Mouse (Mus musculus) neural tube, embryonic 13.5 days (tissue): Measurements from ENCODE around the gene Mcm2. TPM values are rescaled to one million over a fixed set of nuclear protein-coding genes. Genes with fewer than 3 reads are reported as not detected.
A peak's percentile ranks its signal among the peaks of the same experiment; 100 is the strongest.

ENCODE experiments used
- ATAC-seq: fragments of 200-750 bp; cut with Nextera tagmentation; 2 replicates; pipeline ENCODE4 v1.8.0; 2017; ENCODE audit warnings: low read depth, mild to moderate bottlenecking, moderate TSS enrichment, moderate library complexity
- H3K27ac ChIP-seq: fragments of 300-500 bp; sonication (generic); replicated peaks from 2 replicates; pipeline ENCODE4 v1.5.1; 2015; ENCODE audit warnings: moderate library complexity, mild to moderate bottlenecking, inconsistent platforms
- H3K27me3 ChIP-seq: fragments of 300-500 bp; sonication (generic); 2 replicates; pipeline ENCODE4 v1.6.1; 2015; ENCODE audit warnings: mild to moderate bottlenecking, inconsistent platforms
- H3K36me3 ChIP-seq: fragments of 300-500 bp; sonication (generic); 2 replicates; pipeline ENCODE4 v1.6.1; 2015; ENCODE audit warnings: mild to moderate bottlenecking, inconsistent platforms
- H3K4me1 ChIP-seq: fragments of 300-500 bp; sonication (generic); replicated peaks from 2 replicates; pipeline ENCODE4 v1.6.1; 2015; ENCODE audit warnings: inconsistent platforms
- H3K4me2 ChIP-seq: fragments of 300-500 bp; sonication (generic); 2 replicates; pipeline ENCODE4 v1.6.1; 2015; ENCODE audit warnings: inconsistent platforms, mild to moderate bottlenecking, moderate library complexity
- H3K4me3 ChIP-seq: fragments of 300-500 bp; sonication (generic); 2 replicates; pipeline ENCODE4 v1.5.1; 2015; ENCODE audit warnings: mild to moderate bottlenecking, inconsistent platforms
- H3K9ac ChIP-seq: fragments of 300-500 bp; sonication (generic); 2 replicates; pipeline ENCODE4 v1.6.1; 2015; ENCODE audit warnings: moderate library complexity, mild to moderate bottlenecking, inconsistent platforms
- H3K9me3 ChIP-seq: fragments of 300-500 bp; sonication (generic); 2 replicates; pipeline ENCODE4 v1.6.1; 2016; ENCODE audit warnings: inconsistent platforms
- WGBS: fragments of 180-500 bp; shearing (Covaris S2); methylation state at CpG from one replicate; pipeline ENCODE4 v1.1.7; 2015; 5-methylcytosine and 5-hydroxymethylcytosine counted together
- polyA plus RNA-seq: library from polyadenylated mRNA; unstranded; fragments of >200 nt; fragmentation: Nextera tagmentation; extraction: Ambion mirVana; gene quantifications from 2 replicates; pipeline ENCODE4 v1.2.1, GENCODE M21; 2015

Mcm2 gene
- polyA plus RNA-seq, 1 experiment from 2014 or later, result 33.5 TPM

DNA sequence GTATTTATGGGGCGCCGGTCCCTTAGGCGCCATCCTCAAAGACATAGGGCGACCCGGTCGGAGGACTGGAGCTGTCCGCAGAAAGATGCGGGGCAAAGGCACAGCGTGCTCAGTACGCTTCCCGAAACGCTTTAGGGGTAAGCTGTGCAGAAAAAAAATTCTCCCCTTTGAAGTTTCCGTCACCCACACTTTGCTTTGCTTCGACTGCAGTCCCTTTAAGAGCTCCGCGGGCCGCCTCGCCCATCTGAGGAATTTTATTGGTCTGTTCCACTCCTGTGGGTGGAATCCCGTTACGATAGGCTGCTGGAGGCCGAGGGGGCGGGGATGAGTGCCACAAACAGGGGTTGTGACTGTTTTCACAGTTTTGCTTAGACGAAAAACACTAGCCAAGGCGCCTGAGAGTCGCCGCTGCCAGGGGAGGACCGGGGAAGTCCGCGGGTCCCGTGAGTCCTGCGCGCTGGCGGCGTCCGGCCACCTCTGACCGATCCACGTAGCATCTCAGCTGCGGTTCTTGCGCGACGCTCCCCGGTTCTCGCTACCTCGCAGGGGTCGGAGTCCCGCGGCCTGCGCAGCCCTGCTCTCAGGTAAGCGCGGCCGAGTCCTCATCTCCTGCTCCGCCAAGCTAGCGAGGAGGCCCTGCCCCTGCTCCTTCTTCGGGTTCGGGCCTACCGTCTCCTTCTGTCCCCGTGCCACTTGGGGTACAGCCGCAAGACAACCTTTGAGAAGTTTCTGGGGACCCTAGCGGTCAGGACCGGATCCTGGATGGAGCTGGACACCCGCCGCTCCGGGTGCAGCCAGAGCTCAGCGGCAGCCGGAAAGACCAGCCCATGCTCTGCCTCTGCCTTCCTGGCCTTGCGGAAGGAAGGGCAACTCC, 3.6 kb upstream of the Mcm2 start, which contains the start of gene Tpra1:
TSS of gene Tpra1 (plus strand) at position 305 of the 874 bp plus-strand sequence.
- peak; percentile 90 for ATAC-seq
- WGBS, result under 1% methylated on average over 66 of the region's 66 CpGs

DNA sequence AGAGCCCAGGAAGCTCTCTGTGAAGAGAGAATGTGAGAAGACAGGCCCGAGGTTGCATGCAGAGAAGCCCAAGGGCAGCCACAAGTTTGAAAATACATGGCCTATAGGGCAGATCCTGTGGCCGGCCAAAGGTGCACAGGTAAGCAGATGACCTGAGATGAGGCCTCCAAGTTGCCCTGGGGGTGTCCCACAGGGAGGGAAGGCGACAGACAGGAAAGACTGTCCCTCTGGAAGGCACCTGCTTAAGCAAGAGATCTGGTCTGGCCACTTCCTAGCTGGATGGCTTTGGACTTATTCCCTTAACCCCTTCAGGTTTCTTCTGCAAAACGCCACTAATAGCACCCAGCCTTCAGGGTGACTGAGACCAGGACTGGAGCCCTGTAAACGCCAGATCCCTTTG, 2.9 kb upstream of the Mcm2 start:
- Histone ChIP-seq H3K36me3 (no peaks in the 10 kb centered on the region), H3K4me2 (peak overlapping the region; percentile 99), H3K27ac (peak overlapping the region; percentile 89), H3K4me1 (peaks cover 54% of the 10 kb centered on the region), H3K27me3 (no peaks in the 10 kb centered on the region), H3K9me3 (no peaks in the 10 kb centered on the region), H3K9ac (peak overlapping the region; percentile 88), H3K4me3 (peak overlapping the region; percentile 76)
- 8% methylated on average over 5 of the region's 5 CpGs for WGBS
- ATAC-seq, result peak; percentile 1; the same call in 1 of the 2 replicates

More for the DNA sequence above, 3.6 kb upstream of the Mcm2 start, which contains the start of gene Tpra1:
- H3K4me1 ChIP-seq, result peaks cover 54% of the 10 kb centered on the region
- no peaks in the 10 kb centered on the region for H3K27me3 ChIP-seq
- H3K4me2 ChIP-seq, result peak within 1 kb of the TSS; percentile 99
- H3K9me3 ChIP-seq, result no peaks in the 10 kb centered on the region
- peak within 1 kb of the TSS; percentile 89 for H3K27ac ChIP-seq
- peak within 1 kb of the TSS; percentile 88 for H3K9ac ChIP-seq
- no peaks in the 10 kb centered on the region for H3K36me3 ChIP-seq
- H3K4me3 ChIP-seq, result peak within 1 kb of the TSS; percentile 76

DNA sequence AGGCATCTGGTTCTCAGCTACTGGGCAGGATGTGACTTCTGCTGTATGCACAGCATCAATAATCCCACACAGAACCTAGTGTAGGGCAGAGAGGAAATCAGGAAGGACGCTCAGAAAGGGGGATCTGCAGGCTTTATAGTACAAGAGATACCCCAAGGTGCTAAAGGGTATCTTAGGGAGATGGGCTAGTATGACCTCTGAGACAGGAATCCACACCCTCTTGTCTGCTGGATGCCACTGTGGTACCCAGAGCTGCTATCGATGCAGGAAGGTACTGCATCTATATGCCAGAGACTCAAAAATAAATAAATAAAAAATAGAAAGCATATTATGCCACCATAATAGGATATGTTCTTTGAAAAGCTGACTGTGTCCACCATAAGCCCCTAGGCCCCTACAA, 1.0 kb upstream of the Mcm2 start:
- Histone ChIP-seq H3K4me2 (no peak overlapping the region), H3K9ac (no peak overlapping the region), H3K4me1 (peaks cover 53% of the 10 kb centered on the region), H3K4me3 (no peak overlapping the region), H3K9me3 (no peaks in the 10 kb centered on the region), H3K36me3 (peaks cover 3% of the 10 kb centered on the region; the same call in 1 of the 2 replicates), H3K27me3 (no peaks in the 10 kb centered on the region), H3K27ac (no peak overlapping the region)
- 96% methylated on average over 2 of the region's 2 CpGs for WGBS
- ATAC-seq, result no peak

DNA sequence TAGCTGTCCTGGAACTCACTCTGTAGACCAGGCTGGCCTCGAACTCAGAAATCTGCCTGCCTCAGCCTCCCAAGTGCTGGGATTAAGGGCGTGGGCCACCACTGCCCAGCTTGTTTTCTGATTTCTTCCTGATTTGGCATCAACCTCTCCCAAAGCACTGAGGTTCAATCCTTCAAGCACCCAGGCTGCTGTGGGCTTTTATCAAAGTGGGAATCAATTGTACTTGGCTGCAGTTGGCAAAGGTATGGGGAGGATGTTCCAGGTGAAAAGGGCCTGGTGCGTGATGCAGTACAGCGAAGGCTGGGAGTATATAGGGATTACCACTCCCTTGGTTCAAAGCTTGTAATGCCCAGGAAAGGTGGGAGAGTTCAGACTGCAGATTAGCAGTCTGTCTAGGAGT, 506 bp upstream of the Mcm2 start:
- no peak for ATAC-seq
- H3K4me3 ChIP-seq, result peak overlapping the region; percentile 49; the same call in 1 of the 2 replicates
- 66% methylated on average over 4 of the region's 4 CpGs for WGBS
- no peak overlapping the region for H3K27ac ChIP-seq
- no peaks in the 10 kb centered on the region for H3K9me3 ChIP-seq
- H3K4me1 ChIP-seq, result peaks cover 49% of the 10 kb centered on the region
- H3K36me3 ChIP-seq, result peaks cover 7% of the 10 kb centered on the region; the same call in 1 of the 2 replicates
- H3K27me3 ChIP-seq, result no peaks in the 10 kb centered on the region
- H3K4me2 ChIP-seq, result peak overlapping the region; percentile 65
- H3K9ac ChIP-seq, result 0 out of 2 replicates have a peak overlapping the region, but pooled peaks have one; percentile 50

DNA sequence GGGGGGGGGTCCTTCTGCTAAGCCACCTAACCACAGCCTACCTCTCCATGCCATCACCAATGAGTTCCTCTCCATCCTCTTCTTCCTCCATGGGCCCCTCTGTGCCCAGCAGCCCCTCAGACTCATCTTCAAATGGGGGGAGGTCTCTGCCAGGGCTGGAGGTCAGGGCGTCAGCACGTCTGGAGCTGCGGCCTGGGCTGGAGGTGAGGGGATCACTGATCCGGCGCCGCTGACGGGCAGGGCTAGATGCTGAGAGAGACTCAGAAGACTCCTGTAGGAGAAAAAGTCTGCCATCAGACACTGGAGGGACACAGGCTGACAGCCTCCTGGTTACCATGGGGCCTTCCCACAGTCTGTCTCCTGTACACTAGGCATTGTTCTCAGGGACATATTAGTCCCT, 1.3 kb downstream of the Mcm2 start:
- Histone ChIP-seq H3K4me3 (peak overlapping the region; percentile 17), H3K9ac (peak overlapping the region; percentile 57)
- no peak for ATAC-seq

DNA sequence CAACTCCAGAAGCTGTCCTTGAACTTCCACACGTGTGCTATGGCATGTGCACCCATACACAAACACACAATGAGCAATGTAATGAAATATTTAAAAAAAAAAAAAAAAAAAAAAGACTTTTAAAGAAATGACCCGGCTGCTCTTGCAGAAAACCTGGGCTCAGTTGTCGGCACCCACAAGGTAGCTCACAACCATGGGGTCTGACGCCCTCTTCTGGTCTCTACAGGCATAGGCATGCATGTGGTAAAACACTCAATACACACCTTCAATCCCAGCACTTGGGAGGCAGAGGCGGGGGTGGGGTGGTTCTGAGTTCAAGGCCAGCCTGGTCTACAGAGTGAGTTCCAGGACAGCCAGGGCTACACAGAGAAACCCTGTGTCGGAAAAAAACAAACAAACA, 2.6 kb downstream of the Mcm2 start:
- H3K4me3 ChIP-seq, result no peak overlapping the region
- H3K27ac ChIP-seq, result no peak overlapping the region
- no peak overlapping the region for H3K4me2 ChIP-seq
- no peak for ATAC-seq
- H3K9ac ChIP-seq, result no peak overlapping the region
- no peaks in the 10 kb centered on the region for H3K27me3 ChIP-seq
- peaks cover 27% of the 10 kb centered on the region for H3K36me3 ChIP-seq
- 89% methylated on average over 6 of the region's 6 CpGs for WGBS
- H3K4me1 ChIP-seq, result peaks cover 25% of the 10 kb centered on the region
- no peaks in the 10 kb centered on the region for H3K9me3 ChIP-seq

More for the DNA sequence above, 1.3 kb downstream of the Mcm2 start:
- Histone ChIP-seq H3K4me1 (peaks cover 34% of the 10 kb centered on the region), H3K27me3 (no peaks in the 10 kb centered on the region), H3K4me2 (peak overlapping the region; percentile 65), H3K27ac (no peak overlapping the region), H3K36me3 (peaks cover 16% of the 10 kb centered on the region), H3K9me3 (no peaks in the 10 kb centered on the region)
- WGBS, result 77% methylated on average over 7 of the region's 7 CpGs

DNA sequence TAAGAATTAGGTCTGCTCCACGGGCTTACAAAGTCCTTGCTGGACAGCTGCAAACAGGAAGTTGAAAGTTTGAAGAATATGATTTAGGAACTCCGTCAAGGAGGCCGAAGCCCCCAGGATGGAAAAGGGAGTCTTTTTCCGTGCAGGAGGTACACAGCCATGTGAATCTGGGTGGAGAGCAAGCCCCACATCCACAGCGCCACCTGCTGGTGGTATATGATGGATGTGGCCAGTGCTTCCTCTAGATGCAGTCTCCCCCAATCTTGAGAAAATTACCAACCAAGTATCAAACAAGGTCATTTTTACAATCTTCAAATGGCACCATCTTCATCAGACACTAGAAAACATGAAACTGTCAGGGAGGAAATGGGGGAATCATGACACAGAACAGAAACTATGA, 5.0 kb downstream of the Mcm2 start:
- Histone ChIP-seq H3K4me2 (no peak overlapping the region), H3K27ac (no peak overlapping the region), H3K36me3 (peaks cover 50% of the 10 kb centered on the region), H3K9me3 (no peaks in the 10 kb centered on the region), H3K4me1 (peaks cover 18% of the 10 kb centered on the region), H3K9ac (no peak overlapping the region), H3K4me3 (no peak overlapping the region), H3K27me3 (no peaks in the 10 kb centered on the region)
- 62% methylated on average over 5 of the region's 5 CpGs for WGBS
- no peak for ATAC-seq

DNA sequence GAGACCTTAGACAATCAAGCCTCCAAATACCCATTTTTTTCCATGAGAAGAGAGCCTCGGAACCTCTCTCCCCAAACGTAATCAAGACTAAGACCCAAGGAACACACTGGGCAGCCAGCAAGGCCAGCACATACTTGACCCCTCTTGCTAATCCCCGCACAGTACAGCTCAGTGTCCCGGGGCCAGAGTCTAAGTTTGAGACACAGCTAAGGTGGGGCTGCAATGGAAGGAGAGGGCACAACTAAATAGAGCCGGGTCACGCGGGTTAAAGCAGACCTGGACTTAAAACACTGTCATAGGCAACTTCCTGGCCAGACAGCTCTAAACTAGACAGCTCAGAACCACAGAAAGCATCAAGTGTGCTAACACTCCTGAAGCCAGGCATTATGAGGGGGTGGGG, 7.7 kb downstream of the Mcm2 start:
- Histone ChIP-seq H3K27me3 (no peaks in the 10 kb centered on the region), H3K36me3 (peaks cover 71% of the 10 kb centered on the region), H3K4me1 (peaks cover 12% of the 10 kb centered on the region), H3K27ac (no peak overlapping the region), H3K4me3 (no peak overlapping the region), H3K4me2 (no peak overlapping the region), H3K9me3 (no peaks in the 10 kb centered on the region), H3K9ac (no peak overlapping the region)
- ATAC-seq, result no peak
- 93% methylated on average over 7 of the region's 7 CpGs for WGBS

DNA sequence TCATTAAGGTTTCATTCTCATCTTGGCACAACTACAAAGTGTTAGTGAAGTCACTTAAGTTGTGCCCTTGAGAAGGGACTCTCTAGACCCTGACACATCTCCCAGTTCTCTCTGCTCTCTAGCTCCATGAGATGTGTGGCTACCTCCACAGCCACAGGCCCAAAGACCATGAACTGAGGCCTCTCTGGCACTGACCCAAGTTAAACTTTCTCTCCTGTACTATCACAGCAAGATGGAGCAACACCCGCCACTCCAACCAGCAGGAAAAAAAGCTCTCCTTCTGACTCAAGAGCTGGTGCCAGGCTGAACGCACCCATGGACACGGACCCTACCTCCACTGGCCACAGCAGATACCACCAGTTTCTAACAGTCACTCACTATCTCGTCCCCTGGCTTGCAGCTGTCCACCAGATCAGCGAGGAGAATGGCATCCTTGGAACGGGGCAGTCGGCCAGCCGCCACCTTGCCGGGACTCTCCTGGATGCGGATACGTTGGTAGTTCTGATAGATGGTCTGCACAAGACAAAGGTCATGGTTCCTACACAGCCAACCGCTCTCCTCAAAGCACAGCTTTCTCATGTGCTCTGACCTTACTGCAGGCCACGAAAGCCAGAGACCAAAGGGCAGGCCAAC, 9.1 kb downstream of the Mcm2 start:
- no peaks in the 10 kb centered on the region for H3K9me3 ChIP-seq
- ATAC-seq, result no peak
- H3K9ac ChIP-seq, result no peak overlapping the region
- WGBS, result 92% methylated on average over 13 of the region's 13 CpGs
- peaks cover 12% of the 10 kb centered on the region for H3K4me1 ChIP-seq
- H3K27ac ChIP-seq, result no peak overlapping the region
- no peak overlapping the region for H3K4me2 ChIP-seq
- H3K4me3 ChIP-seq, result no peak overlapping the region
- H3K36me3 ChIP-seq, result peaks cover 79% of the 10 kb centered on the region
- no peaks in the 10 kb centered on the region for H3K27me3 ChIP-seq

DNA sequence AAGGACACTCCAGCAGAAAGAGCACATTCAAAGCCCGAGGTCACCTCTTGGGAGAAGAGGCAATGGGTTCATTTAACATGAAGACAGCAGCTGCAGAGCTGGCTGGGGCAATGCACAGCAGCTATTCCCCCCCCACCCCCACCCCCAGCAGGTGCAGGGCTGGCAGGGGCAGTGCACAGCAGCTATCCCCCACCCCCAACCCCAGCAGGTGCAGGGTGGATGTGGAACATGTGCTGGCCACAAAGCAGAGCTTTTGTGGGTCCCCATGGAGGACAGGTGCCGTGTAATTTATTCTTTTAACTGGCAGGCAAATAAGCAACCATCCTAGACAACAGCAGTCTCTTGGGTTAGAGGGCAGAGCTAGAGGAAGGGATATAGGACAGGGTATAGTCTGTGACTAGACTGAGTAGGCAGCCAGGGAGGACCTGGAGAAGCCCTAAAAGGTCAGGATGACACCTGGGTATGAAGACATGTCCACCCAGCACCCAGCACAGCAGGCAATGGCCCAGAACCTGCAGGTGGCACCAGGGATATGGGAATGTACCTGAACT, 12.1 kb downstream of the Mcm2 start:
- H3K4me1 ChIP-seq, result peaks cover 21% of the 10 kb centered on the region
- H3K9me3 ChIP-seq, result no peaks in the 10 kb centered on the region
- ATAC-seq, result peak; percentile 83
- peaks cover 73% of the 10 kb centered on the region for H3K36me3 ChIP-seq
- H3K4me3 ChIP-seq, result no peak overlapping the region
- H3K4me2 ChIP-seq, result no peak overlapping the region
- H3K27me3 ChIP-seq, result no peaks in the 10 kb centered on the region
- peak overlapping the region; percentile 64 for H3K27ac ChIP-seq
- WGBS, result 41% methylated on average over 2 of the region's 2 CpGs
- H3K9ac ChIP-seq, result no peak overlapping the region

DNA sequence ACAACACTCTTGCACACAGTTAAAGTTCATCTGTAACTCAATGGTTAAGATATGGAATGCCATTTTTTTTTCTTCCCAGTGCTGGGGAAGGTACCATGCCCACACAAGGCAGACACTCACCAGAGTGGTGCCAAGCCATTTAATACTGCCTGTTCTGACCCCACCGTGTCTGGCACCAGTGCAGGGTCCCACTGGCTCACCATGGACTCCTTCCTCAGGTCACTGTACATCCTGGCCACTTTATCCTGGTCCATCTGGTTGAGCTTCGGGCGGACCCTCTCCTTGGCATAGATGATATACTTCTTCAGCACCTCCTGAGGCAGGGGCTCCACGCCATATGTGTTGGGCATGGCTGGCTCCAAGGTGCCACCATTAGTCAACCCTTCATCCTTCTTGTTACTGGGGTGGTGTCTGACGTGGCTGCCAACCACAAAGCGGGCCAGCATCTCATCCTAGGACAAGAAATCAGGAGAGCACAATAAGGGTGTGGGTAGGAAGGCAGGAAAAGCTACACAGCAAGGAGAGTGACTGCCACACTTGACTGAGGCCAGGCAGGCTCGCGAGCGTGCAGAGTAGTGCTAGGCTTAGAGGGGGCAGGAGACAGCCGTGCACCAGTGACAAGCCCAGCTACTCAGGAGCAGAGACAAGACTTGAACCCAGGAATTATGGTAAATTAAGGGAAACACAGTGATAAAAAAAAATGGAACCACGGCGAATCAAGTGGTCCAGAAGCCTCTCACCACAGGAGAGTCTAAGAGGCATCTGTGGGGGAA, 12.8 kb downstream of the Mcm2 start:
- Histone ChIP-seq H3K27me3 (no peaks in the 10 kb centered on the region), H3K4me2 (no peak overlapping the region), H3K36me3 (peaks cover 66% of the 10 kb centered on the region), H3K4me1 (peaks cover 24% of the 10 kb centered on the region), H3K9ac (no peak overlapping the region), H3K27ac (peak overlapping the region; percentile 64), H3K4me3 (no peak overlapping the region), H3K9me3 (no peaks in the 10 kb centered on the region)
- 74% methylated on average over 12 of the region's 12 CpGs for WGBS
- ATAC-seq, result peak; percentile 41; the same call in 1 of the 2 replicates
